Mouse (Mus musculus) MEL (cell line): ENCODE measurements around the gene Fbxw13.

Experiments
- E2F4 ChIP-seq: IDR thresholded peaks from 2 replicates; pipeline ENCODE4 v1.6.1; 2011; ENCODE audit warnings: low read depth, low read length, improper control_type of control experiment, borderline replicate concordance
- MAX ChIP-seq: IDR thresholded peaks from 2 replicates; pipeline ENCODE4 v1.6.1; 2011; ENCODE audit warnings: low read length, improper control_type of control experiment
- POLR2A ChIP-seq, 2 experiments: IDR thresholded peaks; 2 replicates each; pipeline ENCODE4 v1.6.1; 2011 to 2012; ENCODE audit warnings: low read length in 2 of 2, mild to moderate bottlenecking in 2 of 2, control low read depth in 1 of 2, improper control_type of control experiment in 1 of 2, low read depth in 1 of 2, moderate library complexity in 1 of 2; ENCODE audit not compliant: control insufficient read depth in 1 of 2, insufficient read depth in 1 of 2, poor library complexity in 1 of 2
- TBP ChIP-seq: IDR thresholded peaks from 2 replicates; pipeline ENCODE4 v1.8.0; 2011; ENCODE audit warnings: low read depth, low read length, improper control_type of control experiment
- ZC3H11A ChIP-seq: IDR thresholded peaks from 2 replicates; pipeline ENCODE4 v1.6.1; 2012; ENCODE audit warnings: low read depth, mild to moderate bottlenecking, inconsistent platforms, low read length, improper control_type of control experiment

GRCm38 (mm10) chr9:109176301-109176700, 19.5 kb downstream of the Fbxw13 start:
- TF ChIP-seq POLR2A (IDR thresholded peaks at IDR 0.05; ENCODE audit: control insufficient read depth in 1 of 2, insufficient read depth in 1 of 2, low read depth in 1 of 2, low read length in 2 of 2, poor library complexity in 1 of 2) (no peak), E2F4 (no peak), ZC3H11A (no peak), MAX (no peak), TBP (no peak)
